Mouse (Mus musculus): ENCODE results near the gene Krt5. TPM values are rescaled to one million over a fixed set of nuclear protein-coding genes. Genes with fewer than 3 reads are reported as not detected.

Gene Krt5
- not detected in 4 replicates for total RNA-seq (2023)

DNA sequence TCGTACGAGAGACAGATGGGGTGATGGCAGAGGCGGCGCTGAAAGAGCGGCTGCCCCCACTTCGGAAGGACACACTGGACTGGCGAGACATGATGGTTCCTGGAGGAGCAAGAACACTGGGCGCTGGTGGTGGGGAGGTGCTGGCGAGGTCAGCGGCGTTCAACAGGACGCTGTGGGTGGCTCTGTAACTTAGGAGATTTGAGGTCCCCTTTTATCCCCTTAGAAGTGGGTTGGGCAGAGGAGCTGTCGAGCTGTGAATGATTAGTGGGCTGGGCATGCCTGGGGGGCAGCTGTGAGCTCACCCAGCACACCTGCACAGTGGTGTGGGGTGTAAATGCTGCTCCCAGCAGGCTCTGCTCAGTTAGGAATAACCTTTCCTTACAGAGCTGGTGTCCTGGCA, at the start of gene Krt5:
Krt5 (minus strand) TSS at position 179 of the 400 bp plus-strand sequence.

GRCm38 (mm10) chr15:101742711-101743110, 30.0 kb upstream of the Krt5 start, which contains the start of gene Krt71:
Gene Krt71 (minus strand): TSS chr15:101743109.

DNA sequence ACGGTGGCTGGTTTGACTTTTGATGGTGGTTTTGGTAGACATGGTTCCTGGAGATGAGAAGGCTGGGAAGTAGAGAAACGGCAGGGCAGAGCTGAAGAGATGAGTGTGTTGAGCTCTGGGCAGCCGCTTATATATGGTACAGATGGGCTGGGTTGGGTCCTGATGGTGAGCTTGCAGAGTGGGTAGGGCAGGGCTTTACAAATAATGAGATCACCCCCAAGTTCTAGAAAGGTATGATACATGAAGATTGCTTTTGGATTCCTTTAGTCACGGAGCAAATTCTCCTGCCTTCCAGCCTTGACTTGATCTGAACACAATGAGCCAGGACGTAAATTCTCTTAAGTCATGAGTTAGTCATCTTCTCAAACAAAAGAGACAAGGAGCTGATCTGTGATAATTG, 18.5 kb downstream of the Krt5 start, which contains the start of gene Krt6a:
Krt6a (minus strand) TSS at position 101 of the 400 bp plus-strand sequence.

GRCm38 (mm10) chr15:101680187-101680586, 32.5 kb downstream of the Krt5 start, which contains the start of gene Krt6b:
Gene Krt6b (minus strand): TSS chr15:101680287.

Other genes starting within 250 kb of the Krt5 start
- not detected in 4 replicates for gene Krt81, start 249.1 kb downstream of the Krt5 start, total RNA-seq (2023)
- gene Krt86, start 239.4 kb downstream of the Krt5 start, total RNA-seq (2023), result not detected in 4 replicates
- not detected in 4 replicates for gene Krt83, start 221.4 kb downstream of the Krt5 start, total RNA-seq (2023)
- gene Gm49425, start 195.6 kb downstream of the Krt5 start, total RNA-seq (2023), result not detected in 4 replicates
- gene Krt84, start 180.1 kb downstream of the Krt5 start, total RNA-seq (2023), result not detected in 4 replicates
- not detected in 4 replicates for gene Krt82, start 162.2 kb downstream of the Krt5 start, total RNA-seq (2023)
- not detected in 4 replicates for gene Krt90, start 149.9 kb downstream of the Krt5 start, total RNA-seq (2023)
- gene Krt75, start 139.0 kb downstream of the Krt5 start, total RNA-seq (2023), result not detected in 4 replicates
- gene Gm5414, start 84.7 kb downstream of the Krt5 start, total RNA-seq (2023), result not detected in 4 replicates
- not detected in 4 replicates for gene Gm5478, start 65.5 kb downstream of the Krt5 start, total RNA-seq (2023)
- gene Krt6b, start 32.6 kb downstream of the Krt5 start, total RNA-seq (2023), result not detected in 4 replicates
- gene Krt6a, start 18.6 kb downstream of the Krt5 start, total RNA-seq (2023), result not detected in 4 replicates
- gene Krt71, start 30.2 kb upstream of the Krt5 start, total RNA-seq (2023), result not detected in 4 replicates
- gene Krt72, start 73.6 kb upstream of the Krt5 start, total RNA-seq (2023), result not detected in 4 replicates
- gene Krt73, start 89.4 kb upstream of the Krt5 start, total RNA-seq (2023), result not detected in 4 replicates
- not detected in 4 replicates for gene Krt2, start 105.3 kb upstream of the Krt5 start, total RNA-seq (2023)
- not detected in 4 replicates for gene Krt1, start 137.9 kb upstream of the Krt5 start, total RNA-seq (2023)
- not detected in 4 replicates for gene Krt77, start 156.8 kb upstream of the Krt5 start, total RNA-seq (2023)
- gene Krt76, start 180.0 kb upstream of the Krt5 start, total RNA-seq (2023), result not detected in 4 replicates
- gene Krt4, start 211.8 kb upstream of the Krt5 start, total RNA-seq (2023), result not detected in 4 replicates
- gene Krt79, start 227.4 kb upstream of the Krt5 start, total RNA-seq (2023), result not detected in 4 replicates
- gene Krt78, start 241.4 kb upstream of the Krt5 start, total RNA-seq (2023), result not detected in 4 replicates